Mouse (Mus musculus) mouse trophoblast stem cell (cell line): ENCODE results near the gene Zfp991.
"Not testable (repeated sequence)": the region's sequence is repeated elsewhere in the genome, so short reads cannot be mapped to it uniquely, and the experiment has no call there.

Experiments
- in situ Hi-C, 2 experiments: fragments of 300-500 bp; cut with MseI, MboI; formaldehyde crosslinking; loops; 2 replicates in 1 of 2; 3 replicates in 1 of 2; pipeline ENCODE4 v1.15.1; 2025

The Zfp991 gene

DNA sequence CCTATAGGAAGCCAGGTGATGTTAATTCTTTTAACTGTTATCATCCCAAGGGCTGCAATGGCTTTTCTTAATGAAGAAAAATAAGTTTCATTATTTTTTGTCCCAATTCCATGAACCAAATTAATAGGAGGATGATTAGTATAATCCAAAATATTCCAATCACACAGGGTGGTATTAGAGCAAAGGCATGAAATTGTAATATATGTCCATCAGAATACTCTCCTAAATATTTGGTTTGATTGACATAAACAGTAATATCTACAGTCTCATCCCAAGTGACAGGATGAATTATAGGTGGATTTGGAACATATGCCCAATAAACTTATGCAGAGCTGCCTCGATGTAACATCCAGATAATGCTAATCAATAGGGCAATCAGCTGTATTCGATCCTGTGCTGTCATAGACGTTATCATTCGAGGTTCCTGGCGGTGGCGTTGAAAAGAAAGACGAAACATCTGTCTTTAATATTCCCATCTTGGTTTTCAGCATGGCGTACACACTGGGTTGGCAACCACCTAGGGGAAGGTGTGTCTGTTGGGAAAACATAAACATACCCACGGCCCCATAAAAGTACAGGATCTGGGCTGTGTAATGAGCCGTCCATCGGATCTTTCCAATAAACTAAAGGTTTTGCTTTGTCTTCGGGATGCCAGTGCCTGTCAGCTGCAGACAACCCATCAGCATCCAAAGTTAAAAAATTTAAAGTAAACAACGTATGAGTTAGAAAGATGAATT lies 50.3 kb downstream of the Zfp991 start:
- in situ Hi-C loops: not testable (repeated sequence)

GRCm38 (mm10) chr4:147186824-147187223 lies 55.0 kb downstream of the Zfp991 start:
- in situ Hi-C loops: not testable (repeated sequence)

- in situ Hi-C loops: not testable (repeated sequence)
Measured at GRCm38 (mm10) chr4:147187283-147187965, 55.6 kb downstream of the Zfp991 start.

DNA sequence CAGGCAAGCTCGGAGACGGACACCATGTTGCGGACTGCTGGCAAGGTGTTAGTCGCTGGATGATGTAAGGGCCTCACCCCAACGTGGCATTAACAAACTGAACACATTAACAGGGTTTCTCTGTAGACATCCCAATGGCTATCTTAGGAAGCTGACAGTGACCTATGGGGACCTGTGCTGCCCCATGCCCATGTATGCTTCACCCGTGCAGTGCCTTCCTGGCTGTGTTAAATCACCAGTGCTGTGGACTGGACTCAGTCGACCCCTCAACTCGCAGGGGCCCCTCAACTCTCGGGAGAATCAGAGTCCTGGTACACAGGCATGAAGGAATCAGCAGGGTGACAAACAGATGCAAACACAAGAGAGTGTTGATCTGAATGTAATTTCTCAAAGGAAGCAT lies 63.3 kb downstream of the Zfp991 start:
- in situ Hi-C loops: not testable (repeated sequence)

GRCm38 (mm10) chr4:147197210-147197609 lies 65.4 kb downstream of the Zfp991 start:
- in situ Hi-C loops: not testable (repeated sequence)

- in situ Hi-C loops: not testable (repeated sequence)
Measured at GRCm38 (mm10) chr4:147199055-147199750, 67.4 kb downstream of the Zfp991 start.

DNA sequence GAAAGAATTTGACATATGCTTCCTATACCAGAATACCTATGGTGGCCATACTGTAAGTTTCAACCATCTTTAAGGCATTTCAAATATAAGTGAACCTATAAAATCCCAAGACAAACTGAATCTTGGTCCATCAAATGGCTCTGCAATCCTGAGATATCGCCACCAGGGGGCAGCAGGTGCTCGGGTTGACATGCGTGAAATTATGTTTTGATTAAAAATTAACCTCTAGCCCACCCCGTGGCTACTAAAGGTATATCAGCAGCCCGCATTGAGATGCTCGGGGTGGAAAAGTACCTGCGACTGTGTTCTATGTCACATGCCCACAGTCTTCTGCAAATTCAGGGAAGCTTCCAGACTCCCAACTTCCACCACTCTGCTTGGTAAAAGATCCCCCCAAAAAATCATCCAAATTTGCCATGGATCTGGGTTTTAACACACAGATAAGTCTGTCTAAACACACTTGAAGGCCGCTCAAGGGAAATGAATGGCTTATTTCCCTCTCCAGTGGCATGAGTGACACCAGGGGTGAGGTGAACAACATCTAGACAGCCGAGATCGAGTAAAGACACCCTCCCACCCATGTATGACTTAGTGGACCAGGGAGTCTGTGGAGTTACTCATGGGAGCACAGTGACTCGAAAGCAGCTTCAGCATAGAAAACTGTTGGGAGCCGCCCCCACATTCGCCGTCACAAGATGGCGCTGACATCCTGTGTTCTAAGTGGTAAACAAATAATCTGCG lies 70.3 kb downstream of the Zfp991 start:
- in situ Hi-C loops: not testable (repeated sequence)

GRCm38 (mm10) chr4:147212182-147212928 lies 80.5 kb downstream of the Zfp991 start:
- in situ Hi-C loops: not testable (repeated sequence)

GRCm38 (mm10) chr4:147214233-147214632 lies 82.4 kb downstream of the Zfp991 start:
- in situ Hi-C loops: not testable (repeated sequence)

DNA sequence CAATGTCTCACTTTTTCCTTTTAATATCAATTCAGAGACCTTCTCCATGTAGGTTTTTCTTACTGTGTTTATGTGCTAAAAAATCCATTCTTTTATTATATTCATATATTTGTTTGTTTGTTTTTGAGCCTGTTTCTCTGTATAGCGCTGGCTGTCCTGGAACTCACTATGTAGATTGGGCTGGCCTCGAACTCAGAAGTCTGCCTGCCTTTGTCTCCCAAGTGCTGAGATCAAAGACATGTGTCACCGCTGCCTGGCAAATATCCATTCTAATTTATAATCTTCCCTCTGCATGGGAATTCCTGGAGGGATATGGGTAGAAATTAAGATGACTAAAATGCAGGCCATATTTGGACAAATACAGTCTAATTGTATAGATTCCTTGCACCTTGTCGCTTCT lies 85.8 kb downstream of the Zfp991 start:
- in situ Hi-C loops: not testable (repeated sequence)

DNA sequence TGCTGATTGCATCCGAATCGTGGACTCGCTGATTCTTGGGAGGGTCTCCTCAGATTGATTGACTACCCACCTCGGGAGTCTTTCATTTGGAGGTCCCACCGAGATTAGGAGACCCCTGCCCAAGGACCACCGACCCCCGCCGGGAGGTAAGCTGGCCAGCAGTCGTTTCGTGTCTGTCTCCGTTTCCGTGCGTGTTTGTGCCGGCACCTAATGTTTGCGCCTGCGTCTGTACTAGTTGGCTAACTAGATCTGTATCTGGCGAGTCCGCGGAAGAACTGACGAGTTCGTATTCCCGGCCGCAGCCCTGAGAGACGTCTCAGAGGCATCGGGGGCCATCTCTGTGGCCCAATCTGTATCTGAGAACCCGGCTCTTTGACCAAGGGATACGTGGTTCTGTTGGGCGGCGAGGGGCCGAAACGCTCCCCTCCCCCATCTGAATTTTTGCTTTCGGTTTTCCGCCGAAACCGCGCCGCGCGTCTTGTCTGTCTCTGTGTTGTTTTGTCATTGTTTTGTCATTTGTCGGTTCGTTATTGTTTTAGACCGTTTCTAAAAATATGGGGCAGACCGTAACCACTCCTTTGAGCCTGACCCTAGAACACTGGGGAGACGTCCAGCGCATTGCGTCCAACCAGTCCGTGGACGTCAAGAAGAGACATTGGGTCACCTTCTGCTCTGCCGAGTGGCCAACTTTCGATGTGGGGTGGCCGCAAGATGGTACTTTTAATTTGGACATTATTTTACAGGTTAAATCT lies 87.7 kb downstream of the Zfp991 start:
- in situ Hi-C loops: not testable (repeated sequence)

DNA sequence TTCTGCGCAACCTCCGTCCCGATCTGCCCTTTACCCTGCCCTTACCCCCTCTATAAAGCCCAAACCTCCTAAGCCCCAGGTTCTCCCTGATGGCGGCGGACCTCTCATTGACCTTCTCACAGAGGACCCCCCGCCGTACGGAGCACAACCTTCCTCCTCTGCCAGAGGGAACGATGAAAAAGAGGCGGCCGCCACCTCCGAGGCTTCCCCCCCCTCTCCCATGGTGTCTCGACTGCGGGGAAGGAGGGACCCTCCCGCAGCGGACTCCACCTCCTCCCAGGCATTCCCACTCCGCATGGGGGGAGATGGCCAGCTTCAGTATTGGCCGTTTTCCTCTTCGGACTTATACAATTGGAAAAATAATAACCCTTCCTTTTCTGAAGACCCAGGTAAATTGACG lies 88.4 kb downstream of the Zfp991 start:
- in situ Hi-C loops: not testable (repeated sequence)

DNA sequence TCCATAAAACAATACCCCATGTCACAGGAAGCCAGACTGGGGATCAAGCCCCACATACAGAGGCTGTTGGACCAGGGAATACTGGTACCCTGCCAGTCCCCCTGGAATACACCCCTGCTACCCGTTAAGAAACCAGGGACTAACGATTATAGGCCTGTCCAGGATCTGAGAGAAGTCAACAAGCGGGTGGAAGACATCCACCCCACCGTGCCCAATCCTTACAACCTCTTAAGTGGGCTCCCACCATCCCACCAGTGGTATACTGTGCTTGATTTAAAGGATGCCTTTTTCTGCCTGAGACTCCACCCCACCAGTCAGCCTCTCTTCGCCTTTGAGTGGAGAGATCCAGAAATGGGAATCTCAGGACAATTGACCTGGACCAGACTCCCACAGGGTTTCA lies 90.2 kb downstream of the Zfp991 start:
- in situ Hi-C loops: not testable (repeated sequence)

GRCm38 (mm10) chr4:147223778-147224435 lies 92.1 kb downstream of the Zfp991 start:
- in situ Hi-C loops: not testable (repeated sequence)

GRCm38 (mm10) chr4:147225616-147226015 lies 93.8 kb downstream of the Zfp991 start:
- in situ Hi-C loops: loop anchor here in 1 of 2 experiments (25.0 kb wide), 1 partner anchor 1788 kb away; no protein-coding TSS in a partner anchor

DNA sequence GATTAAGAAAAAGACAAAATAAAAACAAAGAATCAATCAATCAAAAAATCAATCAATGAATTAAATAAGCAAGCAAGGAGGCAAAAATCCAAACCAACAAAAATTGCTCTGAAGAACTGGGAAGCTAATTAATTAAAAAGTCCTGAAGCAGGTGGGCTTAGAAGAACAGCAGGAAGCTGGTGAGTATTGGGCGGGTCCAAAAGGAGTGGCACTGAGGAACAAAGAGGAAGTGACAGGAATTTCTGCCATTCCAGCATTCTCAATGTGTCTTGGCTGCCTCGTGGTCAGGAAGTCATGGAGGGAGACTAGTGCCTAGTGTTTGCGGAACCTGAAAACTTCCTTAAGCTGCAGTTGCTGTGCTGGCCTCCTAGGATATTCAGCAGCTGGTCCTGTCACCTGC lies 98.2 kb downstream of the Zfp991 start:
- in situ Hi-C loops: loop anchor here in 1 of 2 experiments (25.0 kb wide), 1 partner anchor 1793 kb away; no protein-coding TSS in a partner anchor
